Mouse (Mus musculus): Measurements from ENCODE around the gene Lclat1. TPM values are rescaled to one million over a fixed set of nuclear protein-coding genes. Genes with fewer than 3 reads are reported as not detected.

Lclat1 gene
- 47.0 and 51.3 TPM in 2 replicates for polyA plus RNA-seq (2016; fragmentation: Nextera tagmentation; extraction: Ambion mirVana)

DNA sequence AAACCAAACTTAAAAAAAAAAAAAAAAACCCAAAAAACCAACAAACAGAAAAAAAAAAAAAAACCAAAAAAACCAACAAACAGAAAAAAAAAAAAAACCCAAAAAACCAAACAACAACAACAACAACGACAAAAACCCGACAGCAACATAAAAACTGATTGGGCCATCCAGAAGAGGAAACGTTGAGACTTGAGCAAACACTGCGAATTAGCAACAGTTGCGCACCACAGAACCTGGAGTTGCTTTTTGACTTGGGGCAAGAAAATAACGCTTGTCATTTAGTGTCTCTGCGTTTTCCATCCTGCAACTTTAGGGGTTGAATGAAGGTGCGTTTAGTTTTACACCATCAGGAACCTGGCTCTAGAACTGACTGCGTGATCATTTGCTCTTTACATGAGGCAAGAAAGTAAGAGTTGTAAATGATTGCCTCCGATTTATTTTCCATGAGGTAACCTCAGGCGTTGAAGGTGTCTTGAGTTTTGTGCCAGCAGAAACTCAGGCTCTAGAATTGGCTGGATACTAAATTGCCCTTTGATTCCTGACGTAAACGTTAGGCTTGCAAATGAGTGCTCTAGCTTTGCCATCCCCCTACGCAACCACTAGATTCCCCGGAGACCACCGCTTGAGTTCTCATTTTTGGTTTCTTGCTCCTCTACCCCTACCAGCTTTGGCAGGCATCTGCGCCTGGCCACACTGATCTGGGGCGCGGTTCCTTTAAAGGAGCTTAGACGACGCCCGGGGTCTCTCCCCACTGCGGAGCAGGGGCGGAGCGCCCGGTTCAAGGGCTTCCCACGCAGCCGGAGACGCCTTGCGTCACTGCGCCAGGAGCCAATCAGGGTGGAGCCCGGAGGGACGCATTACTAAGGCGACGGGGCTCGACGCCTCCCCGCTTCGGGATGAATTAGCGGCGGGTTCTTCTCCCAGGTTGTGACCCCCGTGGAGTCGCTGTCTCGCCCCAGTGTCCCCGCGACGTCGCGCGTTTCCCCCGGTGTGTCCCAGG is at the start of gene Lclat1:
Gene Lclat1 (plus strand): TSS at position 828 of the 1,000 bp plus-strand sequence.
- Histone ChIP-seq H3K4me3 (peak within 1 kb of the TSS; percentile 92), H3K36me3 (peaks cover 2% of the 10 kb centered on the region; the same call in 1 of the 2 replicates), H3K27me3 (replicated peaks) (no peaks in the 10 kb centered on the region), H3K27ac (ENCODE audit: poor library complexity, severe bottlenecking) (peak within 1 kb of the TSS; percentile 79), H3K9me3 (replicated peaks) (no peaks in the 10 kb centered on the region), H3K4me1 (replicated peaks) (peaks cover 19% of the 10 kb centered on the region), H3K9ac (peak within 1 kb of the TSS; percentile 98), H3K4me2 (peak within 1 kb of the TSS; percentile 99)
- 5% methylated on average over 51 of the region's 51 CpGs for WGBS
- peak; percentile 99 for ATAC-seq (ENCODE audit: insufficient number of reproducible peaks, low FRiP score)

DNA sequence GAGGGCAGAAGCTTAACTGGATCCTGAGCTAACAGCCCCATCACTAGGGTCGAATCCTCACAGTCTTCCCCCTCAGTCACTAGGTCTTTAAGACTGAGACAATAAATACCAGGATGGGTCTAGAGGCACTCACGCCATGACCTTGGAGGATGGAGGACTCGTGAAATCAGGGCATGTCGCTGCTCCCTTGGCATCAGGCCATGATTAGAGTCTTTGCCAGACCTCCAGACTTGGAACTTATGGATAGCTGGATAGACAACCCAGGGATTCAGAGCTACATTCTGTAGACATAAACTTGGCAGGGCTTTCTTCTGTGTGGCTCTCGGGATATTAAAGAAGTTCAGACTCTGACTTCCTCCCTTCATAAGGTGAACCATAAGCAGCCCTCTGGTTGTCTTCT is 49.5 kb upstream of the Lclat1 start:
- 55% methylated on average over 5 of the region's 5 CpGs for WGBS
- no peak overlapping the region for H3K4me3 ChIP-seq
- no peak overlapping the region for H3K9ac ChIP-seq
- H3K4me2 ChIP-seq = no peak overlapping the region
- ATAC-seq (ENCODE audit: insufficient number of reproducible peaks, low FRiP score) = no peak
- no peaks in the 10 kb centered on the region for H3K9me3 ChIP-seq (replicated peaks)
- H3K27me3 ChIP-seq (replicated peaks) = no peaks in the 10 kb centered on the region
- H3K27ac ChIP-seq (ENCODE audit: poor library complexity, severe bottlenecking) = no peak overlapping the region
- peaks cover 24% of the 10 kb centered on the region for H3K4me1 ChIP-seq (replicated peaks)
- no peaks in the 10 kb centered on the region for H3K36me3 ChIP-seq

DNA sequence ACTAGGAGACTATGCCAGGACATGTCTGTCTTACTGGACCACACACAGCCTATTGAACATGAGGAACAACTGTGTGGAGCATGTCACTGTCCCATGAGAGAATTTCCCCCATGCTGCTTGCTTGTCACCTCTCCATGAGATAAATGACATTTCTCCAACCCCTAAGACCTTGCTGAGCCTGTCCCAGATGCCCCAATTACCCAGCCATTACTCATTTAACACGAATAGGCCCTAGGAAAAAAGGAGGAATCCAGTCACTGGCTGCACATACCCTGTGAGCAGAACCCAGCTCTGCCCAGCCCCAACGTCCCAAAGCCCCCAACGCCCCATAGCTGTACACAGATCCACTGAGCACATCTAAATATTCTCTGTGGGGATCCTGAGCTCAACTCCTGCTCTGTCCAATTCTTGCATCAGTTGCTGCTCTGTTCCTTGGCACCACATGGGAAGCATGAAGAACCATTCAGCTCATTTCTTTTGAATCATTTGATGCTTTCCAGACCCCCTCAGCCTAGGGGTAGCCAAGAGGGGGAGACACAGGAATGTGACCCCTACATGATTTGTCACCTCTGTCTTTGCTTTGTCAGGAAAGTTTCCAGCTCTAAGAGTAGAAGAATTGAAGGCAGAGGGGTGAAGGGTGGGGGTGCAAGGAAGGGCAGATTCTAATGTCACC is 47.4 kb upstream of the Lclat1 start:
- Histone ChIP-seq H3K9ac (no peak overlapping the region), H3K36me3 (no peaks in the 10 kb centered on the region), H3K4me3 (no peak overlapping the region), H3K27ac (ENCODE audit: poor library complexity, severe bottlenecking) (no peak overlapping the region), H3K27me3 (replicated peaks) (no peaks in the 10 kb centered on the region), H3K9me3 (replicated peaks) (no peaks in the 10 kb centered on the region), H3K4me1 (replicated peaks) (peaks cover 16% of the 10 kb centered on the region), H3K4me2 (no peak overlapping the region)
- ATAC-seq (ENCODE audit: insufficient number of reproducible peaks, low FRiP score) = no peak
- 63% methylated on average over 3 of the region's 3 CpGs for WGBS

DNA sequence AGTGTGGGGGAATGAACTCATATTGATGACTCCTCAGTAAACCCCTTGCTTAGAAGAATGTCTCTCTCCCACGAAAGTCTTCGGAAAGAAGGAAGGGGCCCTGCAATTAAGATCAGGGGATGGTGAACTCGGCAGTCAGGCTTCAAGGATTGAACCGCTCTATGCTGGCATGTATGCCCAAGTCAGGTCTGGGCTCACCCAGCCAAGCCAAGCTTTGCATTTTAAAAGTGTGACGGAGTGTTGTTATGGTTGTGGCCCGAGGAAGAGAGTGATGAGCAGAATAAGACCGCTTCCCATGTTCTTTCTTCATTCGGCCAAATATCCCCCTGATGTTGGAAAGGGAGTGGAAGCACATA is 46.9 kb upstream of the Lclat1 start:
- H3K9ac ChIP-seq = no peak overlapping the region
- H3K4me2 ChIP-seq = no peak overlapping the region
- WGBS = 65% methylated on average over 8 of the region's 8 CpGs

DNA sequence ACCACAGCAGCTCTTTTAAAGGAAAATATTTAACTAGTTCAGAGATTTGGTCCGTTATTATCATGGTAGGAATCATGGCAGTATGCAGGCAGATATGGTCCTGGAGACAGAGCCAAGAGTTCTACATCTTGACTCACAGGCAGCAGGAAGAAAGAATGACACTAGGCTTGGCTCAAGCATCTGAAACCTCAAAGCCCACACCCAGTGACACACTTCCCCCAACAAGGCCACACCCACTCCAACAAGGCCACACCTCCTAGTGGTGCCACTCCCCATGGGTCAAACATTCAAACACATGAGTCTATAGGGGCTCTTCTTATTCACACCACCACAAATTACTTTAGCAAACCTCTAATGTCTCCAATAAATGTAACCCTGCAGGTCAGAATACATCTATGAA is 45.1 kb upstream of the Lclat1 start:
- Histone ChIP-seq H3K36me3 (no peaks in the 10 kb centered on the region), H3K9me3 (replicated peaks) (no peaks in the 10 kb centered on the region), H3K9ac (no peak overlapping the region), H3K4me1 (replicated peaks) (peaks cover 39% of the 10 kb centered on the region), H3K27ac (ENCODE audit: poor library complexity, severe bottlenecking) (no peak overlapping the region), H3K27me3 (replicated peaks) (no peaks in the 10 kb centered on the region), H3K4me2 (no peak overlapping the region), H3K4me3 (no peak overlapping the region)
- no peak for ATAC-seq (ENCODE audit: insufficient number of reproducible peaks, low FRiP score)
- WGBS = 65% methylated on average over 1 of the region's 1 CpGs

More for the DNA sequence above, 46.9 kb upstream of the Lclat1 start:
- H3K9me3 ChIP-seq (replicated peaks) = no peaks in the 10 kb centered on the region
- no peaks in the 10 kb centered on the region for H3K27me3 ChIP-seq (replicated peaks)
- no peak overlapping the region for H3K27ac ChIP-seq (ENCODE audit: poor library complexity, severe bottlenecking)
- no peak for ATAC-seq (ENCODE audit: insufficient number of reproducible peaks, low FRiP score)
- no peaks in the 10 kb centered on the region for H3K36me3 ChIP-seq
- H3K4me1 ChIP-seq (replicated peaks) = peaks cover 20% of the 10 kb centered on the region
- H3K4me3 ChIP-seq = no peak overlapping the region

DNA sequence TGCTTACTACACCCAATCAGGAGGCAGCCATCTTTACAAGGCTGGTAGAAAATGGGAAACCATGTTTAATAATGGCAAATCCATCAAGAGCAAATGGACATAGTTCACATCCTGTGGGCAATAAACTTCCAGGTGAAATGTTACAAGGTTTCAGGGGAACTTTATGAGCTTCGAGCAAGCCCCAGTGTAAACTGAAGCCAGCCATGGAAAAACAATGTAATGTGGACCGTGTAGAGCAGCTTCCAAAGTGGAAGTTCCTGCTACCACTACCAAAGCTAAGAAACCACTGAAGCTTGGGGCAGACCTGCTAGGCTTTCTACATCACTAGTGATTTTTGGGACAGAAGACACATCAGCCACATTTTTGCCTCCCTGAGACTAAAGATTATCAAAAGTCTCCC is 44.5 kb upstream of the Lclat1 start:
- Histone ChIP-seq H3K27ac (ENCODE audit: poor library complexity, severe bottlenecking) (no peak overlapping the region), H3K36me3 (no peaks in the 10 kb centered on the region), H3K9me3 (replicated peaks) (no peaks in the 10 kb centered on the region), H3K27me3 (replicated peaks) (no peaks in the 10 kb centered on the region), H3K4me2 (no peak overlapping the region), H3K4me1 (replicated peaks) (peaks cover 42% of the 10 kb centered on the region), H3K4me3 (no peak overlapping the region), H3K9ac (no peak overlapping the region)
- ATAC-seq (ENCODE audit: insufficient number of reproducible peaks, low FRiP score) = no peak
- 74% methylated on average over 2 of the region's 2 CpGs for WGBS

DNA sequence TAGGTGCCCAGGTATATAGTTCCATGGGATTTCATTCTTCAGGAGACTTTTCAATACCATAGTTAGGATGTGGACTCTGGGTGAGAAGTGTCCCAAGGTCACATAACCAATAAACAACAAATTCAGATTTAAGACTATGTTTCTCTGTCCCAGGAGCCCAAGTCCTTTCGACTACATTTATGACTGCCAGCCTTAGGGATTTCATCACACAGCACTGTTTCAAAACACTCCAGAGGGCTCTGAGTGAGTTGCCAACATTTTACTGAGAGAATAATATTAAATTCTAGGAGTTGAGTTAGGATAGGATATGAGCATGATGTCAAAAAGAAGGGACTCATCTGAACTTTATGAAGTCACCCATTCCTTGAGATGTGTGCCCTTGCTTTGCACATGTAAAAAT is 44.0 kb upstream of the Lclat1 start:
- H3K9me3 ChIP-seq (replicated peaks) = no peaks in the 10 kb centered on the region
- no peak overlapping the region for H3K4me3 ChIP-seq
- no peak overlapping the region for H3K9ac ChIP-seq
- H3K27ac ChIP-seq (ENCODE audit: poor library complexity, severe bottlenecking) = no peak overlapping the region
- H3K27me3 ChIP-seq (replicated peaks) = no peaks in the 10 kb centered on the region
- H3K4me1 ChIP-seq (replicated peaks) = peaks cover 45% of the 10 kb centered on the region
- no peak overlapping the region for H3K4me2 ChIP-seq
- 83% methylated on average over 1 of the region's 1 CpGs for WGBS
- H3K36me3 ChIP-seq = no peaks in the 10 kb centered on the region
- no peak for ATAC-seq (ENCODE audit: insufficient number of reproducible peaks, low FRiP score)

DNA sequence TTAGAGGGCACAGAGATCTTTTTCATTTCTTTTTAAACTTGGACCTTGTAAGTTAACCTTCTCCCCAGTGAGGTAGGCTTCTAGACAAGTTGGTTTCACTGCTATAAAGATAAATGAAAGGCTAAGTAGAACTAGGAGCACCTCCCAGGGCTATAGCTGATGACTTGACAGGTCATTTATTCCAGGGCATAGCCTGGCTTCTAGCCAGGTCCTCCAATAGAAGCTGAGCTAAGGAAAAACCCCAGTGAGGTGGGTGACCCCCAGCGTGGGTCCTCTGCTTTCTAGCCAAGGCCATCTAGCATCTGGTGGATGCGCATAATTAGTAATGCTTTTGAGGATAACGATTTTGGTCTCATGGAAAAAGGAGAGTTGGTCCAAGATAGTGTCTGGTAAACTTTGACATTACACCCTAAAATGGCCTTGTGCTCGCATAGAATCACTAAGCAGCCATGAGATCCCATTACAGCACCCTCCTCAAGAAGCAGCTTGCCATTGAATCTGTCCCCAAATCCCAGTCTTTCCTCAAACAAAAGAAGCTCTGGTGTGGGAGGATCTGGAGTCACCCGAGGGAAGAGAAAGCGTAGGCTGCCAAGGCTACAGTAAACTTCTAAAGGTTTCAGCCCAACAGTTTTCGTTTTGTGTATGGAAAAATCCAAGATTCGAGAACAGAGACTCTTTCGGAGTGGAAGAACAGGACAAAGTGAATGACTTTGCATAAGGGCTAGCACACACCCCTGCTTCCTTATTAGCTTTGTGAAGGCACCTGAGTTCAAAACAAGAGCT is 41.2 kb upstream of the Lclat1 start:
- H3K4me3 ChIP-seq = no peak overlapping the region
- no peaks in the 10 kb centered on the region for H3K36me3 ChIP-seq
- H3K9ac ChIP-seq = no peak overlapping the region
- peak overlapping the region; percentile 93 for H3K27ac ChIP-seq (ENCODE audit: poor library complexity, severe bottlenecking)
- H3K9me3 ChIP-seq (replicated peaks) = no peaks in the 10 kb centered on the region
- 76% methylated on average over 9 of the region's 9 CpGs for WGBS
- no peaks in the 10 kb centered on the region for H3K27me3 ChIP-seq (replicated peaks)
- no peak for ATAC-seq (ENCODE audit: insufficient number of reproducible peaks, low FRiP score)
- H3K4me1 ChIP-seq (replicated peaks) = peaks cover 58% of the 10 kb centered on the region
- H3K4me2 ChIP-seq = no peak overlapping the region

DNA sequence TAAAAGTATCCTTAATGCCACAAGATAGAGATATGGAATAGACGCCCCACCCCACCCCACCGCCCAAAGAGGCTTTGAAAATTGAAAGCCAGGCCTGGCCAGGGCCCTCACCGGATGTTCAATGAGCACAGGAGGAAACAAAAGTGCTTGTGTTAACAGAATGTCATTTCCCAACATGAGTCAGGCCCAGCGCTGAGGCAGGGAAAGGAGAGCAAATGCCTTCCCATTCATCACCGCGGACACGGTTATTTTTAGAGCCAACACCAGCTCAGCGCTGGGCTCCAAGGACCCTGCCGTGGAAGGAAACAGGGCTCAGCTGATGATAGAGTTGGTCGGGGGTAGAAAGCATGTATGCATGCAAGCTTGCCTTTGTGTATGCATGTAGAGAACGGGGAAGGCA is 40.4 kb upstream of the Lclat1 start:
- Histone ChIP-seq H3K4me3 (no peak overlapping the region), H3K27ac (ENCODE audit: poor library complexity, severe bottlenecking) (peak overlapping the region; percentile 93), H3K36me3 (no peaks in the 10 kb centered on the region), H3K9ac (no peak overlapping the region), H3K4me2 (peak overlapping the region; percentile 20; the same call in 1 of the 2 replicates), H3K9me3 (replicated peaks) (no peaks in the 10 kb centered on the region), H3K27me3 (replicated peaks) (no peaks in the 10 kb centered on the region), H3K4me1 (replicated peaks) (peaks cover 66% of the 10 kb centered on the region)
- 13% methylated on average over 11 of the region's 11 CpGs for WGBS
- ATAC-seq (ENCODE audit: insufficient number of reproducible peaks, low FRiP score) = peak; percentile 27; the same call in 1 of the 2 replicates

DNA sequence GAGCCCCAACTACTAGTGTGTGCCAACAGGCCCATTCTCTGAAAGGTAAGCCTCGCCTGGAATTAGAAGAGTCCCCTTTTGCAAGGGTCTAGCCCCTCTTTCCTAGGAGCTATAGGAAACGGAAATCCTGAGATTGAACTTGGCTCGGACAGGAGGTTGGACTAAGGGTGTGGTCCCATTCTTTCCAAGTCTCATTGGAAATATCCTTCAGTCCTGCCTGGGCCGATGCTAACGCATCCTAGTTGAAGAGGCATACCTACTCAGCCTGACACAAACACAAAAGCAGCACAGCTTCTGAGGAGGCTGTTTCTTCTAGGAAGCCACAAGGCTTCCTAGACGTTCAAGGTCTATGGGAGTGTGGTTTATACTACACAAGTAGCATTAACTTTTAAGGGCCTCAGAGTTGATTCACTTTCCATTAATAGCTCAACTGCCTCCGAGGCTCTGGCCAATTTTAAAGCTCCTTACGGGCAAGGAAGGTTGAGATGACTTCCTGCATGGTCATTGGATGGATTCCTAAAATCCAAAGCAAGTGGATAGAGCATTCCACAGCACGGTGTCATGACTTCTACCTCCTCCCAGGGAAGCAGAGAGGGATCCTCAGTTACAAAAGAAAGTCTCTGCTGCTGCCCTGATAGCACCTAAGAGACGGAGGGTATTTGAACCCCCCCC is 39.3 kb upstream of the Lclat1 start:
- no peaks in the 10 kb centered on the region for H3K36me3 ChIP-seq
- H3K4me2 ChIP-seq = no peak overlapping the region
- WGBS = 48% methylated on average over 10 of the region's 10 CpGs
- no peaks in the 10 kb centered on the region for H3K27me3 ChIP-seq (replicated peaks)
- H3K9ac ChIP-seq = no peak overlapping the region
- no peak overlapping the region for H3K4me3 ChIP-seq
- peak overlapping the region; percentile 93 for H3K27ac ChIP-seq (ENCODE audit: poor library complexity, severe bottlenecking)
- H3K4me1 ChIP-seq (replicated peaks) = peaks cover 76% of the 10 kb centered on the region
- ATAC-seq (ENCODE audit: insufficient number of reproducible peaks, low FRiP score) = no peak
- no peaks in the 10 kb centered on the region for H3K9me3 ChIP-seq (replicated peaks)

Measured in heart, embryonic 12.5 days (tissue).